Mouse (Mus musculus): ENCODE results near the gene Gck.
"Not testable (repeated sequence)": the region's sequence is repeated elsewhere in the genome, so short reads cannot be mapped to it uniquely, and the experiment has no call there.

Gene Gck

GRCm38 (mm10) chr11:5907096-5907495 is 42.8 kb downstream of the Gck start:
- no peak for DNase-seq

- no peak for DNase-seq
These were observed 43.9 kb downstream of the Gck start for GRCm38 (mm10) chr11:5905778-5906518.

GRCm38 (mm10) chr11:5904871-5905270 is 45.0 kb downstream of the Gck start:
- DNase-seq = no peak

- DNase-seq = no peak
These were observed 45.5 kb downstream of the Gck start for GRCm38 (mm10) chr11:5904357-5904756.

- DNase-seq = no peak
These were observed 46.0 kb downstream of the Gck start for GRCm38 (mm10) chr11:5903844-5904243.

GRCm38 (mm10) chr11:5902390-5902789 is 47.5 kb downstream of the Gck start:
- DNase-seq = no peak

- peak; percentile 70 for DNase-seq
These were observed 47.9 kb downstream of the Gck start for GRCm38 (mm10) chr11:5901950-5902349.

GRCm38 (mm10) chr11:5901320-5901719 is 48.6 kb downstream of the Gck start:
- no peak for DNase-seq

- DNase-seq = no peak
These were observed 50.6 kb downstream of the Gck start for GRCm38 (mm10) chr11:5899286-5899685.

GRCm38 (mm10) chr11:5898531-5898930 is 51.4 kb downstream of the Gck start, which contains the start of gene Myl7:
Myl7 (minus strand) TSS chr11:5898782.
- DNase-seq = no peak

- DNase-seq = no peak
These were observed 52.0 kb downstream of the Gck start for GRCm38 (mm10) chr11:5897839-5898238.

GRCm38 (mm10) chr11:5897230-5897629 is 52.7 kb downstream of the Gck start:
- DNase-seq = no peak

- DNase-seq = no peak
These were observed 56.1 kb downstream of the Gck start for GRCm38 (mm10) chr11:5893807-5894206.

- no peak for DNase-seq
These were observed 57.0 kb downstream of the Gck start for GRCm38 (mm10) chr11:5892810-5893368.

- no peak for DNase-seq
These were observed 57.7 kb downstream of the Gck start for GRCm38 (mm10) chr11:5892151-5892591.

- DNase-seq = not testable (repeated sequence)
These were observed 61.3 kb downstream of the Gck start for GRCm38 (mm10) chr11:5888563-5888962.

GRCm38 (mm10) chr11:5887250-5887649 is 62.6 kb downstream of the Gck start:
- DNase-seq = no peak

- DNase-seq = peak; percentile 74
These were observed 63.7 kb downstream of the Gck start for GRCm38 (mm10) chr11:5886187-5886586.

- DNase-seq = no peak
These were observed 67.4 kb downstream of the Gck start for GRCm38 (mm10) chr11:5882518-5882917.

GRCm38 (mm10) chr11:5879905-5880304 is 70.0 kb downstream of the Gck start:
- peak; percentile 77 for DNase-seq

- no peak for DNase-seq
These were observed 71.2 kb downstream of the Gck start for GRCm38 (mm10) chr11:5878661-5879060.

GRCm38 (mm10) chr11:5877921-5878526 is 71.9 kb downstream of the Gck start, which contains the start of gene Pold2:
Pold2 (minus strand) TSS chr11:5878292.
- DNase-seq = peak; percentile 96

- DNase-seq = no peak
These were observed 72.5 kb downstream of the Gck start for GRCm38 (mm10) chr11:5877421-5877820.

GRCm38 (mm10) chr11:5873192-5873591 is 76.7 kb downstream of the Gck start:
- DNase-seq = no peak
